Mouse (Mus musculus) macrophage (primary cell): ENCODE results near the gene Tmem94. TPM values are rescaled to one million over a fixed set of nuclear protein-coding genes. Genes with fewer than 3 reads are reported as not detected.
A peak's percentile ranks its signal among the peaks of the same experiment; 100 is the strongest.

Source experiments
- H3K27ac ChIP-seq: fragments of 350-480 bp; formaldehyde crosslinking; 2 replicates; pipeline ENCODE4 v1.9.0; 2021
- H3K36me3 ChIP-seq: fragments of 350-480 bp; formaldehyde crosslinking; 2 replicates; pipeline ENCODE4 v1.9.0; 2021; ENCODE audit errors: inconsistent target
- H3K4me3 ChIP-seq: fragments of 350-480 bp; formaldehyde crosslinking; 2 replicates; pipeline ENCODE4 v1.9.0; 2021; ENCODE audit errors: inconsistent target
- H3K79me2 ChIP-seq: fragments of 350-480 bp; formaldehyde crosslinking; 2 replicates; pipeline ENCODE4 v1.9.0; 2021; ENCODE audit errors: inconsistent target
- WGBS: methylation state at CpG from one replicate; pipeline ENCODE4 v1.1.7; 2026; ENCODE audit warnings: inconsistent platforms; ENCODE audit not compliant: missing documents; 5-methylcytosine and 5-hydroxymethylcytosine counted together
- polyA plus RNA-seq: library from polyadenylated mRNA; stranded (reverse); fragments of 250-400 nt; gene quantifications from 3 replicates; pipeline ENCODE4 v1.2.4, GENCODE M21; 2018; ENCODE audit warnings: inconsistent platforms
- total RNA-seq, 78 experiments: library from RNA; depleted of rRNA; stranded (reverse); fragments of 250-400 nt; gene quantifications; 1 replicate in 9 of 78; 2 replicates in 24 of 78; 3 replicates in 43 of 78; 4 replicates in 2 of 78; pipeline ENCODE4 v1.2.4; 2018; ENCODE audit warnings: inconsistent platforms in 56 of 78

Tmem94 gene
- 10 to 100 TPM in 22 of 26 experiments, 1 to 10 TPM in 4; 5.9 to 55.5 (median 26.5) TPM for total RNA-seq (2018; cell fraction: chromatin; rRNA removed)
- 10 to 100 TPM; 17.6 to 35.8 (median 23.4) TPM for total RNA-seq (2018; cell fraction: cytosol; rRNA removed)
- total RNA-seq (2018; cell fraction: nucleus; rRNA removed): 10 to 100 TPM in 24 of 26 experiments, 1 to 10 TPM in 2; 7.9 to 36.8 (median 24.3) TPM
- 13.8 to 22.4 TPM (median 14.1 TPM) in 3 replicates for polyA plus RNA-seq

DNA sequence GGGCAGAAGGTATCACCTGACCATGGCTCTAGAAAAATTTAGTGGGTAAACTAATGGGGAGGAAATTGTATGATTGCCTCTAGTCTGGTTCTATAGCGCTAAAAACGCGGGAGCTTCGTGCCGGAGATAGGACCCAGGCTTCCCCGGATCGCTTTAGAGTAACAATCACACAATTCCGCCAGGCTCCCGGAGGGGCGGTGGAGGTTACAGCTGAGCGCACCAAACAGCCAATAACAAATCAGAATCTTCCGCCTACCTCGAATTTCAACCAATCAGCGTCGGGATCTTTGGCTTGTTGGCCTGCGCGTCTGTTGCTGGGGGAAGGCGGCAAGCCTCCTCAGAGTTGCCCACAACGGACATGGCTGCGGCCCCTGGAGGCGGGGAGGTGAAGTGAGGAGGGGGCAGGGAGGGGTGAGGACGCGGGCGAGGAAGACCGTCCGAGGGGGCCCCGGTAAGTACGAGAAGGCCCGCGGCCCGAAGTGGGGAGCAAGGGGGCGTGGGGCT lies at the start of gene Tmem94:
TSS of gene Tmem94 (plus strand) at position 331 of the 504 bp plus-strand sequence.
- WGBS: 2% methylated on average over 31 of the region's 32 CpGs
- Histone ChIP-seq H3K36me3 (no peaks in the 10 kb centered on the region), H3K79me2 (peaks cover 17% of the 10 kb centered on the region; the same call in 1 of the 2 replicates), H3K4me3 (peak within 1 kb of the TSS; percentile 76), H3K27ac (peak within 1 kb of the TSS; percentile 43)

DNA sequence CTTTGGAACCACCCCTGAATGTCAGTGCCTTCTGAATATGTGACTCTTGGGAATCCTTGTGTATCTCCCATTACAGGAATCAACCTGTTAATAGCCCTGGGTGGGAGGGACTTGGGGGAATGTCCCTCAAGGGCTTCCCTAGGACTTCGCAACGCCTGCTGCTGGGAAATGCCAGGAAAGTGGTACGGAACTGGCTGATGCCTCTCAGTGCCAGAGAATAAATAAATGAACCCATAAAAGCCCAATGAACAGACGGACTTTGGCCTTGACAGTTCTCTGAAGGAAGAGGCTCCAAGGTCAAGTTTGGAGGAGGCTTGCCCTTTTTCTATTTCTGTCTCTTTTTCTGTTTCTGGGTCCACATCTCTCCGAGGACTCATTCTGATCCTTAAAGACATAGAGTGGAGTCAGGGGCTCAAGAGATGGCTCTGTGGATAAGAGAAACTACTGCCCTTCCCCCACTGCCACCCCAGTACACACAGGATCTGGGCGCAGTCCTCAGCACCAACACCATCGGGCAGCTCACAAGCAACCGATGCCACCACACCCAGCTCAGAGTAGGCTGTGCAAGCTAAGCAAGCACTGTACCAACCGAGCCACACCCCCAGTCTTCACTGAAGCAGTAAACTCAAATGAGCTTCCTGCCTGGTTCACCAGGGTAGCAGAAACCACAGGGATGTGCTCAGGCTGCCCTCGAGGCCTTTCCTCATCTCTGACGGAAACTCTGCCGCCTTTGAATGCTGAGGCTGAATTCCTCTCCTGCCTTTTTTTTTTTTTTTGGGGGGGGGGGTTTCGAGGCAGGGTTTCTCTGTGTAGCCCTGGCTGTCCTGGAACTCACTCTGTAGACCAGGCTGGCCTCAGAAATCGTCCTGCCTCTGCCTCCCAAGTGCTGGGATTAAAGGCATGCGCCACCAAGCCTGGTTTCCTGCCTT lies 48.6 kb upstream of the Tmem94 start:
- Histone ChIP-seq H3K79me2 (peaks cover 18% of the 10 kb centered on the region; the same call in 1 of the 2 replicates), H3K27ac (peak overlapping the region; percentile 29), H3K36me3 (no peaks in the 10 kb centered on the region), H3K4me3 (no peak overlapping the region)
- 49% methylated on average over 13 of the region's 15 CpGs for WGBS

DNA sequence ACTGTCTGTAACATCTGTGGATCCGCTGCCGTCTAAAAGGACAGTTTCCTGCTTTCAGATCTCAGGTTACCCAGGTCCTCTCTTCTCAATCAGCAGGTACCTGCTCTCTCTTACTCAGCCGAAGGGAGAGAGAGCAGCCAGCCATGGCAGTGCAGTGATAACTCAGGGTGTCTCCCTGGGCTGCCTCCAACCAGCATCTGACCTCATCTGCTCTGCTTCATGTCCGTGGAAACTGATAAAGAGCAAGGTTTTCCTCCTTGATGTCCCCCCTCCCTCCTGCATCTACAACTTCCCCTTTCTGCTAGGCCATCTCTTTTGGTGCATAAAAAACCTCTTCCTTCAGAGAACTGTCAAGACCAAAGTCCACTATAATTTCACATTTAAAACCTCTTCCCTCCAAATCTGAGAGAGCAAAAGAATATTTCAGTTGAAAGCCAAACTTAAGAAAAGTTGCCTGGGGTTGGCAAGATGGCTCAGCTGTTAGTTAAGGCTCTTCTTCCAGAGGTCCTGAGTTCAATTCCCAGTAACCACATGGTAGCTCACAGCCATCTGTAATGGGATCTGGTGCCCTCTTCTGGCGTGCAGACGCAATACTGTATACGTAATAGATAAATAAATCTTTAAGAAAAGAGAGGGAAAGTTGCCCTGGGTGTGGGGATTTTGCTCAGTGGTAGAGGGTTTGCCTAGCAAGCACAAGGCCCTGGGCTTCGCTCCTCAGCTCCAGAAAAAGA lies 47.4 kb upstream of the Tmem94 start:
- WGBS: 32% methylated on average over 8 of the region's 8 CpGs
- Histone ChIP-seq H3K27ac (peak overlapping the region; percentile 29), H3K4me3 (no peak overlapping the region), H3K79me2 (peaks cover 14% of the 10 kb centered on the region; the same call in 1 of the 2 replicates), H3K36me3 (no peaks in the 10 kb centered on the region)

DNA sequence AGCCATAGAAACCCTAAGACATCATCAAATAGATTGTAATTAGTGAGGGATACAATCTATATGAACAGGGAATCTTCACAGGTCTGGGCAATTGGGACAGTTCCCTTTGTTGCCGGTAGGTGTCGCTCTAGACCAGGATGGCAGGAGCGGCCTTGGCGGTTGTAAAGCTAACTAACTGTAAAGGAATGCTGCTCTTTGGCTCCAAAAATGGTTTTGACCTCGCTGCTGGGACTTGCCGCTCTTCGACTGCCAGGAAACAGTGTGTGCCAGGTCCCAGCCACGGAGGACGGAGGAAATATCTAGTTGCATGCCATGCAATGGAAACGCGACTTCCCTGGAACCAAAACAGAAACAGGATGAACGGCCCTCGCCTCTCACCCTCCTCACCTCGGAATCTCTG lies 42.6 kb upstream of the Tmem94 start:
- no peaks in the 10 kb centered on the region for H3K79me2 ChIP-seq
- H3K27ac ChIP-seq: no peak overlapping the region
- no peaks in the 10 kb centered on the region for H3K36me3 ChIP-seq
- no peak overlapping the region for H3K4me3 ChIP-seq
- 18% methylated on average over 14 of the region's 14 CpGs for WGBS

DNA sequence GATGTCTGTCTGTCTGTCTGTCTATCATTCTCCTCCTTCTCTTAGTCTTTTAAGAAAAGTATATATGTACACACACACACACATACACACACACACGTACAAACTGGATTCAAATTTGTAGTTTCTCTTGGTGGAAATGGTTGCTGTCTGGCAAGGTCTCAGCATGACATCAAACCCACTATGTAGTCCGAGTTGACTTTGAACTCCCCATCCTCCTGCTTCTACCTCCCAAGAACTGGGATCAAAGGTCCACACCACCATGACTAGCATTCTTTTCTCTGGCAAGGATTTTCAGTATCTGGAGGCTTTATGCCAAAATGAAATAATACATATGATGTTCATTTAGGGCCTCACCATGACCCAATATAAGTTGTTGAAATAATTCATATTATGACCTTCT lies 42.0 kb upstream of the Tmem94 start:
- H3K36me3 ChIP-seq: no peaks in the 10 kb centered on the region
- H3K27ac ChIP-seq: no peak overlapping the region
- no peaks in the 10 kb centered on the region for H3K79me2 ChIP-seq
- no peak overlapping the region for H3K4me3 ChIP-seq
- 92% methylated on average over 2 of the region's 2 CpGs for WGBS

DNA sequence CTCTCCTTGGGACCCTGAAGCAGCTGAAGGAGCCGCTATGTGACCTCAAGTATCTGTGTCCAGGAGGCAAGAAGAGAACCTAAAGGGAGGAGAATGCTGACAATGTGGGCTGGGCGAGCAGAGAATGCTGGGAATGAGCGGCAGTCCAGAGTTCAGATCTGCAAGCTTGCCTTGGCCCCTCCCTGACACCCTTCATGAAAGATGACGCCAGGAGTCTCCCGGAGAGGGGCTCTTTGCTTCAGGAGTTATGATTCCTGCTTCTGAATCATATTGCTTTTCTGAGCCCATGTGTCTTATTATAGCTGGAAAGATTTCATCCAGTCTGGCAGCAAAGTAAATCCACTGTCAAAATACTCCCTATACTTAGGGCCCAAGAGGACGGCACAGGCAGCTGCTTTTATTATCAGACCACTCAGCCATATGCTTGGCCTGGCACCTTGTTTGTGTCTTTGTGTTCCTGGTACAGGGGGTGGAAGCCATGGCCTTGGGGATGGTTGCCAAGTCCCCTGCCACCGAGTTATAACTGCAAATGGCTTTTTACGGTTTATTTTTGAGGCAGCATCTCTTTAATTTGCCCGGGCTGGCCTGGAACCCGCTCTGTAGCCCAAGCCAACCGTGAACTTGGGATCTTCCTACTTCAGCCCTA lies 31.1 kb upstream of the Tmem94 start:
- Histone ChIP-seq H3K79me2 (no peaks in the 10 kb centered on the region), H3K4me3 (no peak overlapping the region), H3K27ac (no peak overlapping the region), H3K36me3 (no peaks in the 10 kb centered on the region)
- 93% methylated on average over 10 of the region's 11 CpGs for WGBS

DNA sequence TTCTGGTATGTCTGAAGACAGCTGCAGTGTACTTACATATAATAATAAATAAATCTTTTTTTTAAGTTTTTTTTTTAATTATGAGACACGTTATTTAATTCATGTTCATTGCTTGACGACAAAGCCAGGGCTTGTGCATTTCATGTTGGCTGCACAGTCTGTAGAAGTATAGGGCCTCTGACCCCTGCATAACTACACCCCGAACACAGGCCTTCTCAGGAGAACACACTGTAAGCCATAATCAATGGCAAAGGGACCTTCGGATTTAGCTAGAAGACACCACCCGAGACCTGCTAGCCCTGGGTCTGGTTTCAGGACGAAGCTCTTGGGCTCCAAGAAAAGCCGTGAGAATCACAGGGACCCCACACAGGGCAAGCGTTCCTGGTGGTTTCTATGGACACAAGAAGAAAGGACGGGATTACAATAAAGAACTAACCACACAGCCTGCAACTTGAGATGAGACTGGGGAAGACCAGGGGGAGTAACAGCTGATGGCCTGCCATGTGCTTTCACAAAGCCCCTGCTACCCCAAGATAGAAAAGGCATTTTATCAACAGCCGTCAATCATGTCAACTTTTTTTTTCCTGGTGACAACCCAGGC lies 27.5 kb upstream of the Tmem94 start:
- H3K36me3 ChIP-seq: no peaks in the 10 kb centered on the region
- H3K27ac ChIP-seq: no peak overlapping the region
- H3K4me3 ChIP-seq: no peak overlapping the region
- 94% methylated on average over 10 of the region's 10 CpGs for WGBS
- no peaks in the 10 kb centered on the region for H3K79me2 ChIP-seq

DNA sequence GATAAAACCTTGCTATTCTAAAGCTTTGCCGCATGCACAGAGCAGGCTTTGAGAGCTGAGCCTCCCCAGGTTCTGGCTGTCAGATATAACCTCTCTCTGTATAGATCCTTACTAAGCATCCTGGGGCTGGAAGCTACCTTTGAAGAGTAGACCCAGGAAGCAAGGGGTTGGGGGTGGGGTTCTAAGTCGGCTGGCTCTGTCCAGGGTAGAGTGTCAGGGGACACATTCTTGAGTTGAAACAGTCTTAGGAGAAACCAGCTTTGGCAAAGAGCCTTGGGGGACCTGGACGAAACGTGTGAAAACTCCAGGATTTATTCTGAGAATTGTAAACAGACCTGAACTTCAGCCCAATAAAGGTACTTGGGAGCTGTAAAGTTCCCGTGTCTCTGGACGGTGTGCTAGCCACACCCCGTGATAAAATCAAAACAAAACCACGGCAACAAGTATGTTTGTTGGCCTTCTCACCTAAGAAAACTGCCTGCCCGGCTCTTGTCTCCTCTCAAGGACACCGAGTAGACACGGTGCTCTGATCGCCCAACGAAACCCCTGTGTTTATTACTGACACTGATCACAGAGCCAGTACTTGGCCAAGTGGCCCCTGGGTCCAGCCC lies 26.9 kb upstream of the Tmem94 start:
- 83% methylated on average over 13 of the region's 13 CpGs for WGBS
- no peaks in the 10 kb centered on the region for H3K79me2 ChIP-seq
- no peak overlapping the region for H3K27ac ChIP-seq
- H3K36me3 ChIP-seq: no peaks in the 10 kb centered on the region
- no peak overlapping the region for H3K4me3 ChIP-seq

DNA sequence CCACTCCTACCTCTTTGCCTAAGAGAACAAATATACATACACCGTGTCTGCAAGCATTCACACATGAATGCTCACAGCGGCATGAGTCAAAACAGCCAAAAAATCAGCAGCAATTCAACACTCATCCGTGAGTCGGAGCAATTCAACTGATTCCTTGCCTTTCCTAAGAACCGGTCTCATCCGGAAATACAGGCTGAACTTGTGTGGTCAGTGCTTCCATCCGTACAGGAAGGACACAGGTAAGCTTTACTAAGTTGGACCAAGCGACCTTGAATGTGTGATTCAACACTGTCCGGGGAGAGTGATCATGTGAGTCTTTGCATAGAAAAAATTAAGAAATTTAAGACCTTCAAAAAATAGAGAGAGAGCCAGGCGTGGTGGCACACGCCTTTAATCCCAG lies 24.2 kb upstream of the Tmem94 start:
- Histone ChIP-seq H3K36me3 (no peaks in the 10 kb centered on the region), H3K4me3 (no peak overlapping the region), H3K79me2 (no peaks in the 10 kb centered on the region), H3K27ac (no peak overlapping the region)
- 97% methylated on average over 11 of the region's 11 CpGs for WGBS

DNA sequence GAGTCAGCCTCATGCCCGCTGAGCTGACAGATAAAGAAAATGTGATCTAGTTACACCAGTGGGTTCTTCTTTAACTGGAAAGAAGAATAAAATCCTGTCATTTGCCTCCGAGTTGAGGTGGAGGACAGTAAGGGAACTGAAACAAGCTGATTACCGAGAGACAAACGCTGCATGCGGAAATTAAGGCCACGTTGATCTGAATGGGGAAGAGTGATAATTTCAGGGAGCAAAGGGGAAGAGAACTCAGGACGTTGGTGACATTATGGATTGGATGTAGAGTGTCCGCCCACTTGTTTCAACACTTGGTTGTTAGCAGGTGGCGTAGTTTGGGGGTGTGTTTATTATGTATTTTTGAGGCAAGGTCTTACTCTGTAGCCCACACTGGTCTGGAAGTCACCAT lies 22.3 kb upstream of the Tmem94 start:
- Histone ChIP-seq H3K36me3 (no peaks in the 10 kb centered on the region), H3K27ac (no peak overlapping the region), H3K79me2 (no peaks in the 10 kb centered on the region), H3K4me3 (no peak overlapping the region)
- WGBS: 18% methylated on average over 9 of the region's 9 CpGs

DNA sequence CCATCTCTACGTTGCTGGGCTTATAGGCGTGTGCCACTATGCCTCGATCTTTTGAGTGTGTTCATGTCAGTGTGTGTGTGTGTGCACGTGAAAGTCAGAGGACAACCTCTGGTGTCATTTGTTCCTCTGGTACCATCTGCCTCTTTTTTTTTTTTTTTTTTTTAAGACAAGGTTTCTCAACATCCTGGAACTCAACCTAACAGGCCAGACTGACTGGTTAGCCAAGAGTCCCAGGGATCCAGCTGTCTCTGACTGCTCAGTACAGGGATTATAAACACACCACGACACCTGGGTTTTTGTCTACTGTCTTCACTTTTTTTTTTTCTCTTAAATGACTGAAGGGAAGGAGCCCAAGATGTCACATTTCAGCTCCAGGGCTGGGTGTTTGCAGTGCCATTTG lies 20.8 kb upstream of the Tmem94 start:
- H3K27ac ChIP-seq: no peak overlapping the region
- 74% methylated on average over 4 of the region's 5 CpGs for WGBS
- no peak overlapping the region for H3K4me3 ChIP-seq
- H3K36me3 ChIP-seq: no peaks in the 10 kb centered on the region
- no peaks in the 10 kb centered on the region for H3K79me2 ChIP-seq

DNA sequence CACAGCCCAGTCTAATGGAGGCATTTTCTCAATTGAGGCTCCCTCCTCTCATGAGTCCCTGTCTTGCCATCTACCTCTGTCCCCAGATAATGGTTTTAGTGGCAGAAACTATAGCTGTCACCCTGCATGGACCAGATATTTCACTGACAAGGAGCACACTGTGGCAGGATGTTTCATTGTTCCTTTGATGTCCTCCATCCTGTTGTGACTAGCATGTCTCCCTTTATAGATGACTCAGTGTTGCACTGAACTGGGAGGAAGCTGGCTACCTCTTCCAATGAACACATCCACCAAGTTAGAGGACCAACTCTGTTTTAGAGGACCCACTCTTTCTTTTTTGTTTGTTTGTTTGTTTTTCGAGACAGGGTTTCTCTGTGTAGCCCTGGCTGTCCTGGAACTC lies 19.1 kb upstream of the Tmem94 start:
- no peaks in the 10 kb centered on the region for H3K79me2 ChIP-seq
- H3K36me3 ChIP-seq: no peaks in the 10 kb centered on the region
- no peak overlapping the region for H3K4me3 ChIP-seq
- H3K27ac ChIP-seq: no peak overlapping the region
- WGBS: 100% methylated on average over 1 of the region's 1 CpGs

DNA sequence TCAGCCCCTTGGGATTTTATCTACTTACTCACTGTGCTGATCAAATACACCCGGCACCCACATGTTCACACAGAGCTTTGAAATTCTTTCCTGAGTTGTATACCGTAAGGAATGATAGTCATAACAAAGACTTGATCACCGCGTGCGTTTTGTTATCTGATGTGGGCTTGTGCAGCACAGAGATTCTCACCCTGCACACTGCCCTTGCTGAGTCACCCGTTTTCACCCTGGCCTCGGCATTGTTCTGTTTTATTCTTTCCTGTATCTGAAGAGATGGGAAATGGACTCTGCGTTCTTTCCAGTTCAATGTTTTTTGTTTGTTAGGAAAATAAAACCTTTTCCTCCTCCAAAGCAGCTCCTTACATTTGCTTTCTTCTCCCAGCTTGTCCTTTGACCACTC lies 18.5 kb upstream of the Tmem94 start:
- Histone ChIP-seq H3K79me2 (no peaks in the 10 kb centered on the region), H3K27ac (no peak overlapping the region), H3K36me3 (no peaks in the 10 kb centered on the region), H3K4me3 (no peak overlapping the region)
- WGBS: 41% methylated on average over 8 of the region's 8 CpGs
